Mouse (Mus musculus) lung, postnatal 10 days (tissue): ENCODE measurements around the gene Tmco2.
A peak's percentile ranks its signal among the peaks of the same experiment; 100 is the strongest.
"Not testable (repeated sequence)": the region's sequence is repeated elsewhere in the genome, so short reads cannot be mapped to it uniquely, and the experiment has no call there.

ENCODE experiments used
- DNase-seq: peaks from one replicate; pipeline ENCODE4 v3.0.0; 2021

The Tmco2 gene

GRCm38 (mm10) chr4:121109126-121109525 lies at the start of gene Tmco2:
Gene Tmco2, minus strand, starts transcription at chr4:121109226.
- no peak for DNase-seq

GRCm38 (mm10) chr4:121103304-121103703 lies 5.7 kb downstream of the Tmco2 start:
- no peak for DNase-seq

GRCm38 (mm10) chr4:121097650-121098378 lies 11.2 kb downstream of the Tmco2 start, which contains the start of gene Zmpste24:
Gene Zmpste24, minus strand, starts transcription at chr4:121098241.
- DNase-seq = peak; percentile 92

GRCm38 (mm10) chr4:121090211-121090610 lies 18.8 kb downstream of the Tmco2 start:
- DNase-seq = no peak

- no peak for DNase-seq
These were observed 20.3 kb downstream of the Tmco2 start for GRCm38 (mm10) chr4:121088696-121089095.

GRCm38 (mm10) chr4:121084506-121084905 lies 24.5 kb downstream of the Tmco2 start:
- DNase-seq = no peak

- DNase-seq = no peak
These were observed 28.6 kb downstream of the Tmco2 start for GRCm38 (mm10) chr4:121080395-121080794.

- no peak for DNase-seq
These were observed 30.9 kb downstream of the Tmco2 start for GRCm38 (mm10) chr4:121077915-121078646.

- no peak for DNase-seq
These were observed 34.8 kb downstream of the Tmco2 start for GRCm38 (mm10) chr4:121074250-121074649.

- no peak for DNase-seq
These were observed 43.7 kb downstream of the Tmco2 start for GRCm38 (mm10) chr4:121065336-121065735.

- not testable (repeated sequence) for DNase-seq
These were observed 49.8 kb downstream of the Tmco2 start for GRCm38 (mm10) chr4:121059218-121059617.

GRCm38 (mm10) chr4:121057032-121057431 lies 52.0 kb downstream of the Tmco2 start:
- DNase-seq = no peak

- peak; percentile 18 for DNase-seq
These were observed 52.7 kb downstream of the Tmco2 start for GRCm38 (mm10) chr4:121056342-121056741.
